Mouse (Mus musculus) heart, embryonic 11.5 days (tissue): Measurements from ENCODE around the gene Lsm8. TPM values are rescaled to one million over a fixed set of nuclear protein-coding genes. Genes with fewer than 3 reads are reported as not detected.
"Not testable (repeated sequence)": the region's sequence is repeated elsewhere in the genome, so short reads cannot be mapped to it uniquely, and the experiment has no call there.

Source experiments
- ATAC-seq: fragments of 200-750 bp; cut with Nextera tagmentation; replicated peaks from 2 replicates; pipeline ENCODE4 v1.8.0; 2017; ENCODE audit warnings: moderate library complexity; ENCODE audit not compliant: insufficient number of reproducible peaks, low FRiP score, low TSS enrichment
- H3K27ac ChIP-seq: fragments of 300-500 bp; sonication (generic); 2 replicates; pipeline ENCODE4 v1.5.1; 2014; ENCODE audit warnings: mild to moderate bottlenecking, low read depth, low read length
- H3K27me3 ChIP-seq: fragments of 300-500 bp; sonication (generic); 2 replicates; pipeline ENCODE4 v1.6.1; 2014; ENCODE audit warnings: mild to moderate bottlenecking, low read length, mixed read lengths; ENCODE audit not compliant: control insufficient read depth, insufficient read depth
- H3K36me3 ChIP-seq: fragments of 300-500 bp; sonication (generic); 2 replicates; pipeline ENCODE4 v1.6.1; 2014; ENCODE audit warnings: mild to moderate bottlenecking, low read length, moderate library complexity, mixed read lengths; ENCODE audit not compliant: control insufficient read depth, insufficient read depth
- H3K4me1 ChIP-seq: fragments of 300-500 bp; sonication (generic); 2 replicates; pipeline ENCODE4 v1.6.1; 2014; ENCODE audit warnings: low read length; ENCODE audit not compliant: control insufficient read depth, insufficient read depth
- H3K4me2 ChIP-seq: fragments of 300-500 bp; sonication (generic); 2 replicates; pipeline ENCODE4 v1.6.1; 2014; ENCODE audit warnings: mild to moderate bottlenecking, moderate library complexity
- H3K4me3 ChIP-seq: fragments of 300-500 bp; sonication (generic); 2 replicates; pipeline ENCODE4 v1.5.1; 2014; ENCODE audit warnings: low read depth, low read length
- H3K9ac ChIP-seq: fragments of 300-500 bp; sonication (generic); 2 replicates; pipeline ENCODE4 v1.6.1; 2014; ENCODE audit warnings: mild to moderate bottlenecking, low read depth, low read length, moderate library complexity
- H3K9me3 ChIP-seq: fragments of 300-500 bp; sonication (generic); replicated peaks from 2 replicates; pipeline ENCODE4 v1.6.1; 2016; ENCODE audit warnings: low read length; ENCODE audit not compliant: control insufficient read depth
- WGBS: fragments of 180-500 bp; shearing (Covaris S2); extraction: QIAGEN DNeasy Blood & Tissue Kit; methylation state at CpG from one replicate; pipeline ENCODE4 v1.1.7; 2014; ENCODE audit not compliant: insufficient replicate concordance; 5-methylcytosine and 5-hydroxymethylcytosine counted together
- polyA plus RNA-seq: library from polyadenylated mRNA; unstranded; fragments of >200 nt; fragmentation: Nextera tagmentation; extraction: Ambion mirVana; gene quantifications from 2 replicates; pipeline ENCODE4 v1.2.1, GENCODE M21; 2014

Lsm8 gene
- polyA plus RNA-seq, 1 experiment from 2014 or later: 130 TPM

GRCm38 (mm10) chr6:18845571-18845970 is 2.8 kb upstream of the Lsm8 start:
- H3K4me1 ChIP-seq, H3K4me3 ChIP-seq, H3K27me3 ChIP-seq, H3K9ac ChIP-seq, H3K27ac ChIP-seq, H3K4me2 ChIP-seq, ATAC-seq, H3K36me3 ChIP-seq, H3K9me3 ChIP-seq: not testable (repeated sequence)
- 27% methylated on average over 5 of the region's 7 CpGs for WGBS

DNA sequence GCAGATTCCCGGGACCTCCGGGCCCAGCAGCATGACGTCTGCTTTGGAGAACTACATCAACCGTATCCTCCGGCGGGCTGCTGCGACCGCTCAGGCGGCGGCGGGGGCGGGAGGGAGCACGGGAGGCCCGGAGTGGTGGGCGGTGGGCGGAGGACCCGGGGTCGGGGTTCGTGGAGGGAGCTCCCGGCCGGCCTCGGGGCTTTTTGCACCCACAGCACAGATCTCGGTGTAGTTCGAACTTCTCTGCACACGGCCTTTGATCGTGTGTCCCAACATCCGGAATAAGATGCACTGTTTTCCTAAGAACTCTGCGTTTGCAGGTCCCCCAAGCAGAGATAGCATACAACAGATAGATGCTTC is 303 bp downstream of the Lsm8 start:
- WGBS: 0% methylated on average over 28 of the region's 28 CpGs
- peak overlapping the region; percentile 93 for H3K4me3 ChIP-seq
- H3K4me2 ChIP-seq: peak overlapping the region; percentile 63
- H3K27me3 ChIP-seq: no peaks in the 10 kb centered on the region
- no peak; the same call in 1 of the 2 replicates for ATAC-seq
- H3K9ac ChIP-seq: peak overlapping the region; percentile 96
- H3K36me3 ChIP-seq: peaks cover 7% of the 10 kb centered on the region; the same call in 1 of the 2 replicates
- peak overlapping the region; percentile 96 for H3K27ac ChIP-seq
- H3K9me3 ChIP-seq: no peaks in the 10 kb centered on the region
- peaks cover 5% of the 10 kb centered on the region; the same call in 1 of the 2 replicates for H3K4me1 ChIP-seq

- no peak overlapping the region for H3K4me2 ChIP-seq
- peaks cover 20% of the 10 kb centered on the region for H3K36me3 ChIP-seq
- no peaks in the 10 kb centered on the region for H3K9me3 ChIP-seq
- H3K4me1 ChIP-seq: no peaks in the 10 kb centered on the region
- no peak overlapping the region for H3K27ac ChIP-seq
- no peak overlapping the region for H3K4me3 ChIP-seq
- H3K27me3 ChIP-seq: no peaks in the 10 kb centered on the region
- H3K9ac ChIP-seq: no peak overlapping the region
- no peak for ATAC-seq
Observed at GRCm38 (mm10) chr6:18855323-18855722, 6.9 kb downstream of the Lsm8 start.

GRCm38 (mm10) chr6:18856487-18857078 is 8.2 kb downstream of the Lsm8 start:
- no peak overlapping the region for H3K4me2 ChIP-seq
- H3K9me3 ChIP-seq: no peaks in the 10 kb centered on the region
- H3K4me1 ChIP-seq: no peaks in the 10 kb centered on the region
- no peak overlapping the region for H3K9ac ChIP-seq
- WGBS: 92% methylated on average over 3 of the region's 3 CpGs
- peaks cover 20% of the 10 kb centered on the region for H3K36me3 ChIP-seq
- no peak for ATAC-seq
- no peaks in the 10 kb centered on the region for H3K27me3 ChIP-seq
- H3K4me3 ChIP-seq: no peak overlapping the region
- no peak overlapping the region for H3K27ac ChIP-seq

- WGBS: 87% methylated on average over 8 of the region's 8 CpGs
- H3K4me1 ChIP-seq: no peaks in the 10 kb centered on the region
- H3K4me2 ChIP-seq: no peak within 1 kb of the TSS
- ATAC-seq: no peak
- no peaks in the 10 kb centered on the region for H3K27me3 ChIP-seq
- no peak within 1 kb of the TSS for H3K27ac ChIP-seq
- H3K9ac ChIP-seq: no peak within 1 kb of the TSS
- H3K9me3 ChIP-seq: no peaks in the 10 kb centered on the region
- no peaks in the 10 kb centered on the region for H3K36me3 ChIP-seq
- no peak within 1 kb of the TSS for H3K4me3 ChIP-seq
Observed at GRCm38 (mm10) chr6:18866018-18866417, 17.6 kb downstream of the Lsm8 start, which contains the start of gene Ankrd7. Gene Ankrd7, plus strand, starts transcription at chr6:18866318.

- no peaks in the 10 kb centered on the region for H3K36me3 ChIP-seq
- 63% methylated on average over 2 of the region's 2 CpGs for WGBS
- no peak overlapping the region for H3K4me2 ChIP-seq
- H3K4me3 ChIP-seq: no peak overlapping the region
- no peak overlapping the region for H3K9ac ChIP-seq
- H3K9me3 ChIP-seq: no peaks in the 10 kb centered on the region
- no peak overlapping the region for H3K27ac ChIP-seq
- no peak for ATAC-seq
- no peaks in the 10 kb centered on the region for H3K4me1 ChIP-seq
- H3K27me3 ChIP-seq: no peaks in the 10 kb centered on the region
Observed at GRCm38 (mm10) chr6:18889030-18889429, 40.7 kb downstream of the Lsm8 start.

- H3K4me1 ChIP-seq: no peaks in the 10 kb centered on the region
- no peak for ATAC-seq
- H3K9me3 ChIP-seq: no peaks in the 10 kb centered on the region
- no peaks in the 10 kb centered on the region for H3K36me3 ChIP-seq
- no peaks in the 10 kb centered on the region for H3K27me3 ChIP-seq
- no peak overlapping the region for H3K4me2 ChIP-seq
- H3K27ac ChIP-seq: no peak overlapping the region
- H3K4me3 ChIP-seq: no peak overlapping the region
- no peak overlapping the region for H3K9ac ChIP-seq
Observed at GRCm38 (mm10) chr6:18894142-18894541, 45.8 kb downstream of the Lsm8 start.

Other genes starting within 250 kb of the Lsm8 start
- 0.27 TPM in 1 of 2 replicates, not detected in the other for gene Ankrd7, start 17.7 kb downstream of the Lsm8 start, polyA plus RNA-seq